Mouse (Mus musculus): ENCODE measurements at regions not wholly inside any gene's neighbourhood (a gene's known extent, or its start where the extent isn't known, plus 50 kb on each side); places are given as distances from the start of the nearest gene placed in this dataset.
A peak's percentile ranks its signal among the peaks of the same experiment; 100 is the strongest.

DNA sequence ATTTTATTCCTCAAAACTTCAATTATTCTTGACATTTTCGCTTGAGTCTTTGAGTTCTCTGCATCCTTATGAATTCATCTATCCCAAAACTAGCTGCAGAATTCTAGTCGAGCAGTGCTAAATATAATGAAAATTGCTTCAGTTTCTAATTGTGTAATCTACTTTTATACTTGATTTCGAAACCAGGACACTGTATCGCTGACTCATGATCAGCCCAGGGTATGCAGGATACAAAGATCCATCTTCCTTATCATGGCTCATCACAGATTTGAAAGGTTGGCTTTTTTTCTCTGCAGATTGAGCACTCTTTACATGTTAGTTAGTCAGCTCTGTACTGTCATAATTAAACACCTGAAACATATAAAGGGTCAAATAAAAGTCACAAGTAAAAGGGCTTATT lies 242.1 kb upstream of the Cdyl start:
- no peak for DNase-seq
- Histone ChIP-seq H3K4me3 (replicated peaks; ENCODE audit: extremely low read depth, low read depth, low read length) (no peak overlapping the region), H3K4me1 (ENCODE audit: control insufficient read depth, insufficient read depth, low read length) (no peaks in the 10 kb centered on the region)
- no peak for TF ChIP-seq CTCF (IDR thresholded peaks at IDR 0.05; ENCODE audit: insufficient read depth, low read length)
- TF ChIP-seq POLR2A (IDR thresholded peaks at IDR 0.05; ENCODE audit: borderline replicate concordance, extremely low read depth, low read depth, low read length) = no peak
- 81% methylated on average over 4 of the region's 4 CpGs for WGBS

GRCm38 (mm10) chr13:35420076-35420475 lies 239.6 kb upstream of the Cdyl start:
- DNase-seq = no peak
- Histone ChIP-seq H3K4me3 (replicated peaks; ENCODE audit: extremely low read depth, low read depth, low read length) (no peak overlapping the region), H3K4me1 (ENCODE audit: control insufficient read depth, insufficient read depth, low read length) (no peaks in the 10 kb centered on the region)
- 79% methylated on average over 3 of the region's 3 CpGs for WGBS
- no peak for TF ChIP-seq CTCF (IDR thresholded peaks at IDR 0.05; ENCODE audit: insufficient read depth, low read length)
- TF ChIP-seq POLR2A (IDR thresholded peaks at IDR 0.05; ENCODE audit: borderline replicate concordance, extremely low read depth, low read depth, low read length) = no peak

DNA sequence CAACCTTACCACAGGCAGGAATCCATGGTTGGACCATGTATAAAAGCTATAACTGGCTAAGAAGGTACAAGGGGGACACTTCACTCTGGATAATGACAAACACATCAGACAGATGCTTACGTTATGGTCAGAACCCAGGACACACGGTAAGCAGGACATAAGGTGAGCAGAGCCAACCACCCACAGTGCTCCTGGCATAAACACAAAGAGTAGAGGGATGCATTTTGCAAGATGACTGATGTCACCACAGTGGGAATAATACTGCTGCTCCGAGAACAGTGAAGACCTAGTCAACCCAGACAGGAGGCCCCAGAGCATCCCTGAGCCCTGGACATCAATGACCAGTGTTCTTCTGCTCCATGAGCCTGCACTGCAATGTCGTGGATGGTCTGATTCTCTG lies 233.6 kb upstream of the Cdyl start:
- Histone ChIP-seq H3K4me3 (replicated peaks; ENCODE audit: extremely low read depth, low read depth, low read length) (no peak overlapping the region), H3K4me1 (ENCODE audit: control insufficient read depth, insufficient read depth, low read length) (no peaks in the 10 kb centered on the region)
- TF ChIP-seq CTCF (IDR thresholded peaks at IDR 0.05; ENCODE audit: insufficient read depth, low read length) = no peak
- DNase-seq = no peak
- WGBS = 80% methylated on average over 4 of the region's 4 CpGs

GRCm38 (mm10) chr13:35435173-35435572 lies 224.5 kb upstream of the Cdyl start:
- H3K4me3 ChIP-seq (replicated peaks; ENCODE audit: extremely low read depth, low read depth, low read length) = no peak overlapping the region
- 35% methylated on average over 7 of the region's 7 CpGs for WGBS
- H3K4me1 ChIP-seq (ENCODE audit: control insufficient read depth, insufficient read depth, low read length) = peaks cover 2% of the 10 kb centered on the region; the same call in 1 of the 2 replicates
- TF ChIP-seq CTCF (IDR thresholded peaks at IDR 0.05; ENCODE audit: insufficient read depth, low read length) (no peak), POLR2A (IDR thresholded peaks at IDR 0.05; ENCODE audit: borderline replicate concordance, extremely low read depth, low read depth, low read length) (no peak)
- peak; percentile 10 for DNase-seq

GRCm38 (mm10) chr13:35447661-35448060 lies 212.0 kb upstream of the Cdyl start:
- no peak for TF ChIP-seq POLR2A (IDR thresholded peaks at IDR 0.05; ENCODE audit: borderline replicate concordance, extremely low read depth, low read depth, low read length)
- TF ChIP-seq CTCF (IDR thresholded peaks at IDR 0.05; ENCODE audit: insufficient read depth, low read length) = no peak
- no peak for DNase-seq
- H3K4me1 ChIP-seq (ENCODE audit: control insufficient read depth, insufficient read depth, low read length) = no peaks in the 10 kb centered on the region
- WGBS = 84% methylated on average over 3 of the region's 3 CpGs
- no peak overlapping the region for H3K4me3 ChIP-seq (replicated peaks; ENCODE audit: extremely low read depth, low read depth, low read length)

DNA sequence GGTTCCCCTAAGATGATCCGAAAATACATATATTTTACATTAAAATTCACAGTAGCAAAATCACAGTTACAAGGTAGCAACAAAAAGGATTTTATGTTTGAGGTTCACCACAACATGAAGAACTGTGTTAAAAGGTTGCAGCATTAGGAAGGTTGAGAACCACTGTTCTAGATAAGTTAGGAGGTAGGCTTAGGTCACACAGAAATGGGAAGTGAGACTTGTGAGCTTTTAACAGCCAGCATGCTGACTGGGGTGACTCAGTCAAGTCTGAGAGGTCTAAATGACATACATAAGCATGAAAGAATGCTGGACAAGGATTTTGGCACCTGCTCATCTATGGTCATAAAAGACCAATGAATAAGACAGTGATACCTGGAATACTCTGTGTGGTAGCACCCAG lies 207.2 kb upstream of the Cdyl start:
- no peak for DNase-seq
- H3K4me1 ChIP-seq (ENCODE audit: control insufficient read depth, insufficient read depth, low read length) = no peaks in the 10 kb centered on the region
- TF ChIP-seq CTCF (IDR thresholded peaks at IDR 0.05; ENCODE audit: insufficient read depth, low read length) (no peak), POLR2A (IDR thresholded peaks at IDR 0.05; ENCODE audit: borderline replicate concordance, extremely low read depth, low read depth, low read length) (no peak)
- no peak overlapping the region for H3K4me3 ChIP-seq (replicated peaks; ENCODE audit: extremely low read depth, low read depth, low read length)
- WGBS = 90% methylated on average over 1 of the region's 1 CpGs

- no peak for DNase-seq
- TF ChIP-seq CTCF (IDR thresholded peaks at IDR 0.05; ENCODE audit: insufficient read depth, low read length) = no peak
- no peak for TF ChIP-seq POLR2A (IDR thresholded peaks at IDR 0.05; ENCODE audit: borderline replicate concordance, extremely low read depth, low read depth, low read length)
- no peaks in the 10 kb centered on the region for H3K4me1 ChIP-seq (ENCODE audit: control insufficient read depth, insufficient read depth, low read length)
- 91% methylated on average over 2 of the region's 2 CpGs for WGBS
- no peak overlapping the region for H3K4me3 ChIP-seq (replicated peaks; ENCODE audit: extremely low read depth, low read depth, low read length)
These were observed 206.3 kb upstream of the Cdyl start for GRCm38 (mm10) chr13:35453222-35453914.

GRCm38 (mm10) chr13:35460051-35460450 lies 199.6 kb upstream of the Cdyl start:
- TF ChIP-seq POLR2A (IDR thresholded peaks at IDR 0.05; ENCODE audit: borderline replicate concordance, extremely low read depth, low read depth, low read length) (no peak), CTCF (IDR thresholded peaks at IDR 0.05; ENCODE audit: insufficient read depth, low read length) (no peak)
- DNase-seq = no peak
- no peaks in the 10 kb centered on the region; the same call in 1 of the 2 replicates for H3K4me1 ChIP-seq (ENCODE audit: control insufficient read depth, insufficient read depth, low read length)
- 72% methylated on average over 1 of the region's 1 CpGs for WGBS
- H3K4me3 ChIP-seq (replicated peaks; ENCODE audit: extremely low read depth, low read depth, low read length) = no peak overlapping the region

- DNase-seq = no peak
- 64% methylated on average over 1 of the region's 1 CpGs for WGBS
- H3K4me3 ChIP-seq (replicated peaks; ENCODE audit: extremely low read depth, low read depth, low read length) = no peak overlapping the region
- no peak for TF ChIP-seq POLR2A (IDR thresholded peaks at IDR 0.05; ENCODE audit: borderline replicate concordance, extremely low read depth, low read depth, low read length)
- TF ChIP-seq CTCF (IDR thresholded peaks at IDR 0.05; ENCODE audit: insufficient read depth, low read length) = no peak
- no peaks in the 10 kb centered on the region; the same call in 1 of the 2 replicates for H3K4me1 ChIP-seq (ENCODE audit: control insufficient read depth, insufficient read depth, low read length)
These were observed 196.4 kb upstream of the Cdyl start for GRCm38 (mm10) chr13:35463231-35463630.

DNA sequence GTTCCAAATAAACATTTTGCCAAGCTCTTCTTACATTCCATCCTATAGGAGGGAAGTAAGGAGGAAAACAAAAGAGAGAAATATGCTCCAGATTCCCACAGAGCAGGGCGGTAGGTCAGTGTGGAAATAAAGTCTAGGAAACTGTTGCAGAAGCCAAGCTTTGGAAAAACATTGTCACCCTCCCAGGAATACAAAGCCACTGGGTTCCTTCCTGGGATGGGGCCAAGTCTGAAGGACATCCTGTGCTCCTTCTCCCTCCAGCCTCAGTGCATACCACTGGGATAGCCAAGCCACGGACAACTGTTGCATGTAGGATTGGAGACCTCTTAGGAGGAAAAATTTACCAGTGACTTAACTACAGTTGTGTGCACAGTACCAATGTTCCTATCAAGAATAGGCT lies 195.8 kb upstream of the Cdyl start:
- Histone ChIP-seq H3K4me1 (ENCODE audit: control insufficient read depth, insufficient read depth, low read length) (peaks cover 1% of the 10 kb centered on the region; the same call in 1 of the 2 replicates), H3K4me3 (replicated peaks; ENCODE audit: extremely low read depth, low read depth, low read length) (no peak overlapping the region)
- no peak for TF ChIP-seq POLR2A (IDR thresholded peaks at IDR 0.05; ENCODE audit: borderline replicate concordance, extremely low read depth, low read depth, low read length)
- no peak for TF ChIP-seq CTCF (IDR thresholded peaks at IDR 0.05; ENCODE audit: insufficient read depth, low read length)
- no peak for DNase-seq
- WGBS = 49% methylated on average over 2 of the region's 2 CpGs

Data from lung, adult 2 months (tissue).